Mouse (Mus musculus): Measurements from ENCODE around the gene Tekt2.

GRCm38 (mm10) chr4:126283582-126283981 is 41.9 kb downstream of the Tekt2 start:
- TF ChIP-seq TAL1 (IDR thresholded peaks at IDR 0.05; ENCODE audit: low read length) (no peak), GATA1 (IDR thresholded peaks at IDR 0.05; ENCODE audit: low read length) (no peak)

Data from erythroblast, embryonic 14.5 days (primary cell).